Mouse (Mus musculus) lung, adult 2 months (tissue): ENCODE data around the gene Ankrd65. TPM values are rescaled to one million over a fixed set of nuclear protein-coding genes. Genes with fewer than 3 reads are reported as not detected.

Experiments used
- DNase-seq: peaks from one replicate; pipeline ENCODE4 v3.0.0; 2022
- H3K4me1 ChIP-seq: fragments of 200-500 bp; 2 replicates; pipeline ENCODE4 v1.6.1; 2011; ENCODE audit warnings: low read length; ENCODE audit not compliant: control insufficient read depth, insufficient read depth
- H3K4me3 ChIP-seq: fragments of 200-500 bp; replicated peaks from 2 replicates; pipeline ENCODE3; 2011; ENCODE audit warnings: low read depth, mild to moderate bottlenecking, control low read depth, low read length; ENCODE audit errors: extremely low read depth
- CTCF ChIP-seq: fragments of 200-500 bp; IDR thresholded peaks from 2 replicates; pipeline ENCODE4 v1.5.1; 2011; ENCODE audit warnings: mild to moderate bottlenecking, low read length, control low read depth; ENCODE audit not compliant: insufficient read depth
- POLR2A ChIP-seq: fragments of 200-500 bp; IDR thresholded peaks from 2 replicates; pipeline ENCODE4 v1.6.1; 2011; ENCODE audit warnings: low read depth, mild to moderate bottlenecking, control low read depth, low read length, borderline replicate concordance; ENCODE audit errors: extremely low read depth
- WGBS: fragments of 180-500 bp; shearing (Covaris S2); methylation state at CpG from one replicate; pipeline ENCODE4 v1.1.7; 2018; 5-methylcytosine and 5-hydroxymethylcytosine counted together
- polyA plus RNA-seq: library from polyadenylated mRNA; depleted of rRNA; stranded (reverse); fragments of >200 nt; gene quantifications from 2 replicates; pipeline ENCODE4 v1.2.3, GENCODE M21; 2012

The Ankrd65 gene
- polyA plus RNA-seq, 1 experiment: 17.3 TPM

GRCm38 (mm10) chr4:155773335-155774078 lies 16.7 kb upstream of the Ankrd65 start:
- no peak for DNase-seq
- 52% methylated on average over 5 of the region's 5 CpGs for WGBS
- Histone ChIP-seq H3K4me1 (peaks cover 16% of the 10 kb centered on the region), H3K4me3 (no peak overlapping the region)
- TF ChIP-seq POLR2A: no peak
- TF ChIP-seq CTCF: no peak

GRCm38 (mm10) chr4:155774280-155774754 lies 15.9 kb upstream of the Ankrd65 start, which contains the start of gene Vwa1:
TSS of gene Vwa1 (minus strand) at chr4:155774698.
- WGBS: under 1% methylated on average over 35 of the region's 35 CpGs
- peak; percentile 89; the same call in 1 of the 2 replicates for TF ChIP-seq POLR2A
- no peak for TF ChIP-seq CTCF
- Histone ChIP-seq H3K4me3 (peak within 1 kb of the TSS; percentile 50), H3K4me1 (peaks cover 16% of the 10 kb centered on the region)
- DNase-seq: peak; percentile 91

- no peak for TF ChIP-seq CTCF
- no peak for TF ChIP-seq POLR2A
- H3K4me3 ChIP-seq: no peak overlapping the region
- peaks cover 13% of the 10 kb centered on the region for H3K4me1 ChIP-seq
- no peak for DNase-seq
- WGBS: 15% methylated on average over 9 of the region's 9 CpGs
Observed at GRCm38 (mm10) chr4:155774971-155775740, 15.1 kb upstream of the Ankrd65 start.

GRCm38 (mm10) chr4:155775855-155776254 lies 14.4 kb upstream of the Ankrd65 start:
- TF ChIP-seq CTCF: no peak
- no peak for TF ChIP-seq POLR2A
- Histone ChIP-seq H3K4me3 (no peak overlapping the region), H3K4me1 (peaks cover 9% of the 10 kb centered on the region)
- 58% methylated on average over 3 of the region's 3 CpGs for WGBS
- no peak for DNase-seq

- WGBS: 54% methylated on average over 2 of the region's 2 CpGs
- DNase-seq: no peak
- TF ChIP-seq CTCF (no peak), POLR2A (no peak)
- H3K4me1 ChIP-seq: peaks cover 9% of the 10 kb centered on the region
- no peak overlapping the region for H3K4me3 ChIP-seq
Observed at GRCm38 (mm10) chr4:155776704-155777335, 13.4 kb upstream of the Ankrd65 start.

- TF ChIP-seq CTCF (no peak), POLR2A (no peak)
- DNase-seq: no peak
- WGBS: 63% methylated on average over 2 of the region's 2 CpGs
- H3K4me3 ChIP-seq: no peak overlapping the region
- peaks cover 9% of the 10 kb centered on the region for H3K4me1 ChIP-seq
Observed at GRCm38 (mm10) chr4:155777816-155778215, 12.4 kb upstream of the Ankrd65 start.

- DNase-seq: no peak
- TF ChIP-seq POLR2A (no peak), CTCF (no peak)
- Histone ChIP-seq H3K4me1 (peaks cover 9% of the 10 kb centered on the region), H3K4me3 (no peak overlapping the region)
- 80% methylated on average over 4 of the region's 4 CpGs for WGBS
Observed at GRCm38 (mm10) chr4:155779498-155779897, 10.7 kb upstream of the Ankrd65 start.

GRCm38 (mm10) chr4:155780895-155781294 lies 9.3 kb upstream of the Ankrd65 start:
- TF ChIP-seq CTCF (no peak), POLR2A (no peak)
- H3K4me3 ChIP-seq: no peak overlapping the region
- peaks cover 1% of the 10 kb centered on the region; the same call in 1 of the 2 replicates for H3K4me1 ChIP-seq
- DNase-seq: no peak
- WGBS: 22% methylated on average over 6 of the region's 6 CpGs

- Histone ChIP-seq H3K4me1 (no peaks in the 10 kb centered on the region), H3K4me3 (no peak overlapping the region)
- DNase-seq: no peak
- TF ChIP-seq CTCF (no peak), POLR2A (no peak)
- 35% methylated on average over 16 of the region's 16 CpGs for WGBS
Observed at GRCm38 (mm10) chr4:155783486-155784080, 6.7 kb upstream of the Ankrd65 start.
